Mouse (Mus musculus) kidney, embryonic 14.5 days (tissue): ENCODE data around the gene Pde6c. TPM values are rescaled to one million over a fixed set of nuclear protein-coding genes. Genes with fewer than 3 reads are reported as not detected.

Experiments used
- ATAC-seq: fragments of 200-750 bp; cut with Nextera tagmentation; 2 replicates; pipeline ENCODE4 v1.8.0; 2017; ENCODE audit warnings: moderate number of reproducible peaks, mild to moderate bottlenecking, moderate TSS enrichment, moderate library complexity; ENCODE audit not compliant: low FRiP score, low TSS enrichment
- H3K27ac ChIP-seq: fragments of 300-500 bp; sonication (generic); 2 replicates; pipeline ENCODE4 v1.5.1; 2014; ENCODE audit warnings: low read depth, mild to moderate bottlenecking, low read length, moderate library complexity, mixed read lengths
- H3K27me3 ChIP-seq: fragments of 300-500 bp; sonication (generic); 2 replicates; pipeline ENCODE4 v1.6.1; 2014; ENCODE audit warnings: mild to moderate bottlenecking, low read length; ENCODE audit not compliant: control insufficient read depth, insufficient read depth
- H3K36me3 ChIP-seq: fragments of 300-500 bp; sonication (generic); 2 replicates; pipeline ENCODE4 v1.6.1; 2014; ENCODE audit warnings: low read length, mixed read lengths; ENCODE audit not compliant: control insufficient read depth, insufficient read depth
- H3K4me1 ChIP-seq: fragments of 300-500 bp; sonication (generic); 2 replicates; pipeline ENCODE4 v1.6.1; 2014; ENCODE audit warnings: low read length, mixed read lengths; ENCODE audit not compliant: control insufficient read depth, insufficient read depth
- H3K4me2 ChIP-seq: fragments of 300-500 bp; sonication (generic); replicated peaks from 2 replicates; pipeline ENCODE4 v1.6.1; 2014; ENCODE audit warnings: low read depth, mild to moderate bottlenecking, low read length
- H3K4me3 ChIP-seq: fragments of 300-500 bp; sonication (generic); 2 replicates; pipeline ENCODE4 v1.5.1; 2014; ENCODE audit warnings: mild to moderate bottlenecking, low read length
- H3K9ac ChIP-seq: fragments of 300-500 bp; sonication (generic); 2 replicates; pipeline ENCODE4 v1.6.1; 2014; ENCODE audit warnings: low read depth, mild to moderate bottlenecking, low read length, moderate library complexity
- H3K9me3 ChIP-seq: fragments of 300-500 bp; sonication (generic); 2 replicates; pipeline ENCODE4 v1.6.1; 2016; ENCODE audit warnings: low read length; ENCODE audit not compliant: control insufficient read depth
- WGBS: fragments of 180-500 bp; shearing (Covaris S2); extraction: QIAGEN DNeasy Blood & Tissue Kit; methylation state at CpG from one replicate; pipeline ENCODE4 v1.1.7; 2014; 5-methylcytosine and 5-hydroxymethylcytosine counted together
- polyA plus RNA-seq: library from polyadenylated mRNA; unstranded; fragments of >200 nt; fragmentation: Nextera tagmentation; extraction: Ambion mirVana; gene quantifications from 2 replicates; pipeline ENCODE4 v1.2.1, GENCODE M21; 2014

Pde6c gene
- not detected in 2 replicates for polyA plus RNA-seq

- no peak within 1 kb of the TSS for H3K27ac ChIP-seq
- no peak within 1 kb of the TSS for H3K4me3 ChIP-seq
- ATAC-seq, result no peak
- no peaks in the 10 kb centered on the region for H3K9me3 ChIP-seq
- H3K4me1 ChIP-seq, result no peaks in the 10 kb centered on the region
- H3K36me3 ChIP-seq, result no peaks in the 10 kb centered on the region
- no peaks in the 10 kb centered on the region for H3K27me3 ChIP-seq
- 77% methylated on average over 6 of the region's 6 CpGs for WGBS
- H3K4me2 ChIP-seq, result no peak within 1 kb of the TSS
- no peak within 1 kb of the TSS for H3K9ac ChIP-seq
Observed at GRCm38 (mm10) chr19:38132481-38132880, at the start of gene Pde6c. Gene Pde6c (plus strand): TSS chr19:38132781.

GRCm38 (mm10) chr19:38082931-38083525, 49.6 kb upstream of the Pde6c start:
- no peak overlapping the region for H3K27ac ChIP-seq
- no peaks in the 10 kb centered on the region for H3K9me3 ChIP-seq
- H3K4me3 ChIP-seq, result no peak overlapping the region
- ATAC-seq, result no peak
- H3K4me1 ChIP-seq, result no peaks in the 10 kb centered on the region
- H3K36me3 ChIP-seq, result no peaks in the 10 kb centered on the region
- no peaks in the 10 kb centered on the region for H3K27me3 ChIP-seq
- no peak overlapping the region for H3K4me2 ChIP-seq
- no peak overlapping the region for H3K9ac ChIP-seq
- WGBS, result 41% methylated on average over 5 of the region's 5 CpGs

GRCm38 (mm10) chr19:38085841-38086240, 46.7 kb upstream of the Pde6c start:
- no peaks in the 10 kb centered on the region for H3K9me3 ChIP-seq

DNA sequence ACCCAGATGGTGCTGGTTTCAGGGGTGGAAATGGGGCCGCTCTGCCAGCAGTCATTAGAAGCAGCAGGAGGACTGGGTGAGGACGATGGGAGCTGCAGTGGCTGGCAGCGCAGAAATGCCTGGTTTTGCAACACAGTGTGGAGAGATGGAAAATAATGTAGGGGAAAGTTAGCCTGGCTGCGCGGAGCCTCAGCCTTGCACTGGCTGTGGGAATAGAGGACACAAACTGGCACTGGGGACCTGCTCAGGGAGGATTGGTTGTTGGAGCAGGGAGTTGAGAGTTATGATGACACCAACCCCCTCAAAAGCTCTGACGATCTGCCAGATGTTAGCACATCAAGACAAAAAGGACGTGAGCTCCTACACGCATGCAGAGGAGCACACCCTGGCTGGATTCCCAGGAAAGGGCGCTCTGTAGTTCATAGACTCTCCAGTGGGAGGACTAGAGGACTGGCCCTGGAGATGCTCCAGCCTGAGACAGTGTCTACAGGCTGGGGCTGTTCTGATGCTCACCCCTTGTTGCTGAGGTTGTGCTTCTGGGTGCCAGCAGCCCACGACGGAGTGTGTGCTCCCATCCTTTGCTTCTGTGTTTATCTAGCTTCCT, 45.5 kb upstream of the Pde6c start:
- Histone ChIP-seq H3K4me3 (no peak overlapping the region), H3K9ac (no peak overlapping the region), H3K9me3 (no peaks in the 10 kb centered on the region), H3K27me3 (no peaks in the 10 kb centered on the region), H3K27ac (no peak overlapping the region), H3K4me2 (no peak overlapping the region), H3K4me1 (no peaks in the 10 kb centered on the region), H3K36me3 (no peaks in the 10 kb centered on the region)
- 53% methylated on average over 11 of the region's 11 CpGs for WGBS
- ATAC-seq, result peak; percentile 84; the same call in 1 of the 2 replicates

More at GRCm38 (mm10) chr19:38085841-38086240, 46.7 kb upstream of the Pde6c start:
- no peak overlapping the region for H3K4me3 ChIP-seq
- no peak overlapping the region for H3K27ac ChIP-seq
- H3K36me3 ChIP-seq, result no peaks in the 10 kb centered on the region
- 89% methylated on average over 4 of the region's 4 CpGs for WGBS
- no peak overlapping the region for H3K4me2 ChIP-seq
- no peak for ATAC-seq
- H3K27me3 ChIP-seq, result no peaks in the 10 kb centered on the region
- H3K4me1 ChIP-seq, result no peaks in the 10 kb centered on the region
- H3K9ac ChIP-seq, result no peak overlapping the region

DNA sequence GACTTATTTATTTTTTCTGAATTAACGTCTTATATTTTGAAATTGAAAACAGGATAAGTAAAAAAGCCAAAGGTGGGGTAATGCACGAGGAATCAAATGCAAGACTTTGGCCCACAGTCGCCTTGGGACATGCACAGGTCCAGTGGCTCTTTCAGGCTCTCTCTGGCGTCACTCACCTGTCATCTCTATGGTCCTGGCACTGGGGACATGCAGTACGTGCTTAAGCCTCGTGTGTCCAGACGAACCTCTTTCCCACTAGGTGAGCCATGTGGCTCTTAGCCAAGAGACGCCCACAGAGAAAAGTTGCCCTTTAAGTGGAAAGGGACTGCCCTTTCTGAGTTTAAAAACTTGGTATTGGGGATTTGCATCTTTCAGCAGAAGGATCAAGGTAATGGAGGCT, 43.2 kb upstream of the Pde6c start:
- Histone ChIP-seq H3K9me3 (no peaks in the 10 kb centered on the region), H3K27me3 (no peaks in the 10 kb centered on the region), H3K4me3 (no peak overlapping the region), H3K4me1 (no peaks in the 10 kb centered on the region), H3K36me3 (no peaks in the 10 kb centered on the region), H3K9ac (no peak overlapping the region), H3K4me2 (no peak overlapping the region), H3K27ac (no peak overlapping the region)
- WGBS, result 85% methylated on average over 8 of the region's 8 CpGs
- no peak for ATAC-seq

GRCm38 (mm10) chr19:38091512-38091985, 41.0 kb upstream of the Pde6c start:
- Histone ChIP-seq H3K36me3 (no peaks in the 10 kb centered on the region), H3K9ac (no peak overlapping the region), H3K4me2 (no peak overlapping the region), H3K4me3 (no peak overlapping the region), H3K27me3 (peaks cover 6% of the 10 kb centered on the region; the same call in 1 of the 2 replicates), H3K27ac (no peak overlapping the region), H3K9me3 (no peaks in the 10 kb centered on the region), H3K4me1 (no peaks in the 10 kb centered on the region)
- 28% methylated on average over 4 of the region's 4 CpGs for WGBS
- ATAC-seq, result peak; percentile 82

GRCm38 (mm10) chr19:38096231-38096630, 36.4 kb upstream of the Pde6c start:
- 5% methylated on average over 4 of the region's 4 CpGs for WGBS
- H3K27me3 ChIP-seq, result peaks cover 32% of the 10 kb centered on the region
- H3K4me2 ChIP-seq, result no peak overlapping the region
- H3K27ac ChIP-seq, result no peak overlapping the region
- no peak overlapping the region for H3K4me3 ChIP-seq
- 0 out of 2 replicates have a peak, but pooled peaks cover 8% of the 10 kb centered on the region for H3K4me1 ChIP-seq
- no peaks in the 10 kb centered on the region for H3K36me3 ChIP-seq
- ATAC-seq, result peak; percentile 50
- no peak overlapping the region for H3K9ac ChIP-seq
- no peaks in the 10 kb centered on the region for H3K9me3 ChIP-seq

- H3K27me3 ChIP-seq, result peaks cover 32% of the 10 kb centered on the region
- H3K36me3 ChIP-seq, result no peaks in the 10 kb centered on the region
- H3K9ac ChIP-seq, result peak within 1 kb of the TSS; percentile 37; the same call in 1 of the 2 replicates
- ATAC-seq, result peak; percentile 46
- no peak within 1 kb of the TSS for H3K27ac ChIP-seq
- H3K4me3 ChIP-seq, result peak within 1 kb of the TSS; percentile 31
- H3K4me1 ChIP-seq, result 0 out of 2 replicates have a peak, but pooled peaks cover 8% of the 10 kb centered on the region
- WGBS, result 1% methylated on average over 77 of the region's 77 CpGs
- peak within 1 kb of the TSS; percentile 55 for H3K4me2 ChIP-seq
- H3K9me3 ChIP-seq, result no peaks in the 10 kb centered on the region
Observed at GRCm38 (mm10) chr19:38096858-38097758, 35.5 kb upstream of the Pde6c start, which contains the start of gene Ffar4. Gene Ffar4 (plus strand): TSS chr19:38097071.
